In the genomic region with DNA sequence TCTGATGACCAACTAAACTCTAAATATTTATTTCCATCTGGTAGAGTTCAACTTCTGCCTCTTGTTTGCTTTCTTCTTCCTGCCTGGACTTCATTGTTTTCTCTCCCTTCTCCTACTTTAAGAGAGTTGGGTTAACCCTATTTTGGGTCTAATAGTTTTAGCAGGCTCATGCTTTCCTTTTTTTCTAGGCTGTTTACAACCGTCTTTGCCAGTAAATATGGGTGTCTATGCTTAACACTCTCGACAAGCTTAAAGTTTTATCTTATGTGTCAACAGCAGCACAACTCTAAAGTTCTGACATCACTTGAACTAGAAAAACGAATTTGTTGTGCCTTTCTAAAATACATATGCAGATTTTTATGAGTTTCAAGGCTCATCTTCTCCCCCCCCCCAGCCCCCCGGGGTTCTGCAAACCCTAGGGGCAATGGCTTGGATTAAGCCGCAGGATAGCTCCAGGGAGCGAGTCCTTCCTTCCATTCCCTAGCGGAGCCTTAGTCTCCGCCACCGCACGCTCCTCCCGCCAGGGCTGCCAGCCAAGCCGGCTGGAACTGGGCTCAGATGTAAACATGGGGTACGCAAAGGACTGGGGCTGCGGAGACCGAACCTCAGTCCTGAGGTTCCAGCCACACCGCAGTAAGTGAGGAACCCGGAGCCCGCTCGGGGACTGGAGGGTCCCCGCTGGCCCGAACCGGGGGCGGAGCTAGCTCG, we compare ENCODE assay signal across 8 mouse cellular contexts. TPM values are rescaled to one million over a fixed set of nuclear protein-coding genes. Genes with fewer than 3 reads are reported as not detected.
A peak's percentile ranks its signal among the peaks of the same experiment; 100 is the strongest.
DNase-seq lines count a peak whose midpoint lies in the region; ATAC-seq and TF ChIP-seq lines count a peak whose summit lies in the region.

No protein-coding gene starts in this region.

- H3K4me1 ChIP-seq in lung, embryonic 15.5 days: peaks cover 5% of the 10 kb centered on the region; the same call in 1 of the 2 replicates
- no peaks in the 10 kb centered on the region for H3K4me1 ChIP-seq in embryonic facial prominence, embryonic 15.5 days
- peaks cover 20% of the 10 kb centered on the region for H3K4me1 ChIP-seq in limb, embryonic 10.5 days
- H3K4me1 ChIP-seq in olfactory bulb, adult 2 months (ENCODE audit: control insufficient read depth, insufficient read depth, low read length): peaks cover 2% of the 10 kb centered on the region; the same call in 1 of the 2 replicates

- H3K27me3 ChIP-seq in lung, embryonic 15.5 days: no peaks in the 10 kb centered on the region
- H3K27me3 ChIP-seq in embryonic facial prominence, embryonic 15.5 days: no peaks in the 10 kb centered on the region
- H3K27me3 ChIP-seq in limb, embryonic 10.5 days (ENCODE audit: low read depth, poor library complexity, severe bottlenecking): no peaks in the 10 kb centered on the region

- no peak for DNase-seq in lung, postnatal 4 days
- no peak for DNase-seq in limb, embryonic 10.5 days (ENCODE audit: low spot score)
- no peak for DNase-seq in layer of hippocampus, postnatal 14 days (ENCODE audit: low spot score in 2 of 2)
- DNase-seq in adrenal gland, postnatal 36 days: no peak
- no peak for DNase-seq in embryo, embryonic 10 days (ENCODE audit: low spot score)

- WGBS in lung, embryonic 15.5 days: under 1% methylated on average over 24 of the region's 24 CpGs
- 1% methylated on average over 24 of the region's 24 CpGs for WGBS in embryonic facial prominence, embryonic 15.5 days
- 2% methylated on average over 24 of the region's 24 CpGs for WGBS in limb, embryonic 10.5 days
- WGBS in olfactory bulb, adult 2 months: under 1% methylated on average over 24 of the region's 24 CpGs

- no peak; the same call in 1 of the 2 replicates for ATAC-seq in lung, embryonic 15.5 days (ENCODE audit: borderline replicate concordance, extremely low read depth, low FRiP score, low TSS enrichment)
- no peak for ATAC-seq in embryonic facial prominence, embryonic 15.5 days (ENCODE audit: insufficient number of reproducible peaks, low FRiP score, low TSS enrichment, low read depth)

- peak overlapping the region; percentile 85 for H3K27ac ChIP-seq in lung, embryonic 15.5 days
- H3K27ac ChIP-seq in embryonic facial prominence, embryonic 15.5 days (replicated peaks): peak overlapping the region; percentile 91
- H3K27ac ChIP-seq in limb, embryonic 10.5 days: peak overlapping the region; percentile 98
- peak overlapping the region; percentile 88 for H3K27ac ChIP-seq in olfactory bulb, adult 2 months (ENCODE audit: insufficient read depth, low read depth, low read length)

- H3K4me3 ChIP-seq in lung, embryonic 15.5 days: peak overlapping the region; percentile 91
- peak overlapping the region; percentile 85 for H3K4me3 ChIP-seq in embryonic facial prominence, embryonic 15.5 days (replicated peaks)
- H3K4me3 ChIP-seq in limb, embryonic 10.5 days: peak overlapping the region; percentile 98
- peak overlapping the region; percentile 68 for H3K4me3 ChIP-seq in olfactory bulb, adult 2 months (ENCODE audit: insufficient read depth, low read depth, low read length)

- TF ChIP-seq POLR2A in olfactory bulb, adult 2 months (IDR thresholded peaks at IDR 0.05; ENCODE audit: insufficient read depth, low read depth, low read length): no peak; the same call in 1 of the 2 replicates

- peaks cover 10% of the 10 kb centered on the region; the same call in 1 of the 2 replicates for H3K36me3 ChIP-seq in lung, embryonic 15.5 days
- peaks cover 6% of the 10 kb centered on the region; the same call in 1 of the 2 replicates for H3K36me3 ChIP-seq in embryonic facial prominence, embryonic 15.5 days
- peaks cover 16% of the 10 kb centered on the region for H3K36me3 ChIP-seq in limb, embryonic 10.5 days

- no peak for TF ChIP-seq CTCF in olfactory bulb, adult 2 months (IDR thresholded peaks at IDR 0.05; ENCODE audit: insufficient read depth, low read depth, low read length)

- H3K4me2 ChIP-seq in lung, embryonic 15.5 days: peak overlapping the region; percentile 59
- peak overlapping the region; percentile 47 for H3K4me2 ChIP-seq in embryonic facial prominence, embryonic 15.5 days (replicated peaks)

- H3K9ac ChIP-seq in lung, embryonic 15.5 days: peak overlapping the region; percentile 63
- peak overlapping the region; percentile 26; the same call in 1 of the 2 replicates for H3K9ac ChIP-seq in embryonic facial prominence, embryonic 15.5 days

- H3K9me3 ChIP-seq in lung, embryonic 15.5 days: no peaks in the 10 kb centered on the region
- no peaks in the 10 kb centered on the region for H3K9me3 ChIP-seq in embryonic facial prominence, embryonic 15.5 days (replicated peaks)
- no peaks in the 10 kb centered on the region for H3K9me3 ChIP-seq in limb, embryonic 10.5 days (replicated peaks)

RNA-seq across cellular contexts. Expression of a gene that starts 0.7 kb away (rescaled TPM):
- polyA plus RNA-seq in lung, embryonic 15.5 days (2015; fragmentation: Nextera tagmentation; extraction: Ambion mirVana): 53.7 and 59.3 TPM in 2 replicates
- 87.6 and 89.2 TPM in 2 replicates for polyA plus RNA-seq in embryonic facial prominence, embryonic 15.5 days (2015; fragmentation: Nextera tagmentation; extraction: Ambion mirVana)
- 19.3 and 34.6 TPM in 2 replicates for polyA plus RNA-seq in limb, embryonic 10.5 days (2016; fragmentation: Nextera tagmentation; extraction: Ambion mirVana)
- polyA plus RNA-seq in olfactory bulb, adult 2 months (2012; ENCODE audit: insufficient read depth, insufficient read length, low replicate concordance, missing spikeins): 101 TPM in 1 of 2 replicates, not detected in the other
- total RNA-seq in layer of hippocampus, postnatal 14 days (2021): 10 to 100 TPM; 38.1 to 38.6 TPM
- 100 to 1,000 TPM; 131 to 248 TPM for total RNA-seq in adrenal gland, postnatal 36 days (2021)
